Mouse (Mus musculus): ENCODE results near the gene Armc10. TPM values are rescaled to one million over a fixed set of nuclear protein-coding genes. Genes with fewer than 3 reads are reported as not detected.
"Not testable (repeated sequence)": the region's sequence is repeated elsewhere in the genome, so short reads cannot be mapped to it uniquely, and the experiment has no call there.

The Armc10 gene
- total RNA-seq, 2 experiments from 2014 or later = 50.8 to 52.8 TPM

DNA sequence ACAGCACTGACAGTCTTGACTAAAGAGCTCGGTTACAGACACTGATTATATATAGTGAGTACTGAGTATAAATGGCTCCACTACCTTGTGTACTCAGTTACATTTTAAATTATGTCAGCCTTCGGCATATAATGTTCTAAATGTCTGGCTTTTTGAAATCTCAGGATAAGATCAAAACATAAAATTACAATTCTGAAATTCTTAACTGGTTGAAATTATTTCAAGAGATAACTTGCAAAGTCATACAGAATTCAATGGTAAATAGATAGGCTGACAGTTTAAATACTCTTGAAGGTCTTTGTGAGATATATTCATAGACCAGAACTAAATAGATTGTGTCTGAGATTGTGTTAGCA is 56.4 kb downstream of the Armc10 start:
- ATAC-seq (replicated peaks; ENCODE audit: poor library complexity) = no peak

DNA sequence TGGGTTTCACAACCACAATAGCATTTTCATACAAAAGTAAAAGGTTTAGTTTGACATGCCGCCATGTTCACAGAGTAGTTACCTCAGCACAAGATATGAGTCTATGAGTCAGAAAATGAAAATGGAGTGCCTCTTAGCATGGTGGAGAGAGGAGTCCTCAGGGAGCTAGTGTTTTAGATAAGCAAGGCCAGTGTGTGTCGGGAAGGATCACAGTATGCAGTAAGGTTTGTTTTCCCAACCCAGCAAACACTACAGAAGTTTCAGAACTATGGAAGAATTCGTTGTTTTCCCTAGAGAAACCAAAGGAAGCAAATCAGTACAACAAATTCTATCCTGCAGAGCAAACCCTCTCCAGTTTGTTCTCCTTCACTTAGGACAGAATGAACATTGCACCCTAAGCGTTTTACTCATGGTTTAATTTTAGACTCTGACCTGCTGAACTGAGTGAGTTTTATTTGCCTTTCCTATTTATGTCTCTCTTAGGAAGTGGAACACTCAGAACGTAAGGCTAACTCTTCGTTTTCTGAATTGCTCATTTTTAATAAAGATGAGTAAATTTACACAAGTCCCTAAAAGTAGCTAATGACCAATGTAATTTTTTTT is 57.4 kb downstream of the Armc10 start:
- ATAC-seq (replicated peaks; ENCODE audit: poor library complexity) = no peak

DNA sequence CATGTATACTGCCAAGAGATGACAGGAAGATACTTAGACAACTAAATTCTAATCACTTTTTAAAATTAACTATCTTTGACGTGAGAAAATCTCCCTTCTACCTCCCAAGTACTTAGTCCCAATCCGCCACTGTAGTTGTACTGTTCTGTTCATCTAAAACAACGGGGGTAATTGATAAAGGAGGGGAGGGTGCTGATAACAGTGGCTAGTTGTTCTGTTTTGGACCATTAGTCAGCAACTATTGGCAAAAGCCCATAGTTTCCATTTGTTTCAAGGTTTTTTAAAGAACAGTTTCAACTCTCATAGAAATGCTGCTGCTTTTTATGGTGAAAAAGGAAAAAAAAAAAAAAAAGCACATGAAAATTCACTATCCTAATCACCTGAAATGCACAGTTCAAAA is 58.1 kb downstream of the Armc10 start:
- ATAC-seq (replicated peaks; ENCODE audit: poor library complexity) = no peak

DNA sequence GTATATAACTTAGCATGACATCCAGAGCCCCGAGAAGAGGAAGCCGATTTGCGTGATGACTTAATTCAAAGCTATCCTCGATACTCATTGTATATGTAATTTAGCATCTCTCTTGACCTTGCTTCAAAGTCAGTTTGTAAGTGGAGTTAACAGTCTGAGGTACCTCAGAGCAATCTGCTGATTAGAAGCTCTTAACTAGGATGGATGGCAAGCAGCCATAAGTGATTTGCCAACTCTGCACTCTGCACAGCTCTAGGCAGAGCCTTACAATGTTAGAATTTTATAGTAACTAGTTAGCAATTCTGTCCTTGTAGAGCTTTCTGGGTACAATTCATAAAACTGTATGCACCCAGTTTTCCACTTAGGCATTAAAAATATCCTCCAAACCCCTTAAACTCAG is 60.9 kb downstream of the Armc10 start:
- ATAC-seq (replicated peaks; ENCODE audit: poor library complexity) = no peak

- ATAC-seq (replicated peaks; ENCODE audit: poor library complexity) = not testable (repeated sequence)
Observed at GRCm38 (mm10) chr5:21708011-21708410, 62.4 kb downstream of the Armc10 start.

Other genes with a start within 250 kb of the Armc10 start
- not detected in 2 replicates for gene Ccdc146, start 221.1 kb upstream of the Armc10 start, total RNA-seq (2015)
- 0.51 and 0.83 TPM in 2 replicates for gene Ccdc146, start 221.1 kb upstream of the Armc10 start, total RNA-seq (2017)
- gene Fam185a, start 220.9 kb upstream of the Armc10 start, total RNA-seq (2015) = 9.1 and 14.7 TPM in 2 replicates
- 15.2 and 17.2 TPM in 2 replicates for gene Fam185a, start 220.9 kb upstream of the Armc10 start, total RNA-seq (2017)
- gene Lrrc17, start 102.3 kb upstream of the Armc10 start, total RNA-seq (2015) = not detected in 2 replicates
- gene Lrrc17, start 102.3 kb upstream of the Armc10 start, total RNA-seq (2017) = not detected in 2 replicates
- 0.12 and 0.44 TPM in 2 replicates for gene Fbxl13, start 179 bp upstream of the Armc10 start, total RNA-seq (2015)
- gene Fbxl13, start 179 bp upstream of the Armc10 start, total RNA-seq (2017) = not detected in 2 replicates
- 5.3 and 6.9 TPM in 2 replicates for gene Napepld, start 55.6 kb downstream of the Armc10 start, total RNA-seq (2015)
- gene Napepld, start 55.6 kb downstream of the Armc10 start, total RNA-seq (2017) = 3.5 and 3.8 TPM in 2 replicates
- 92.4 and 109 TPM in 2 replicates for gene Pmpcb, start 91.3 kb downstream of the Armc10 start, total RNA-seq (2015)
- gene Pmpcb, start 91.3 kb downstream of the Armc10 start, total RNA-seq (2017) = 96.1 and 115 TPM in 2 replicates
- 143 and 148 TPM in 2 replicates for gene Dnajc2, start 139.4 kb downstream of the Armc10 start, total RNA-seq (2015)
- gene Dnajc2, start 139.4 kb downstream of the Armc10 start, total RNA-seq (2017) = 185 and 221 TPM in 2 replicates
- 106 and 112 TPM in 2 replicates for gene Psmc2, start 139.5 kb downstream of the Armc10 start, total RNA-seq (2015)
- 102 and 105 TPM in 2 replicates for gene Psmc2, start 139.5 kb downstream of the Armc10 start, total RNA-seq (2017)
- not detected in 2 replicates for gene Slc26a5, start 219.8 kb downstream of the Armc10 start, total RNA-seq (2015)
- gene Slc26a5, start 219.8 kb downstream of the Armc10 start, total RNA-seq (2017) = not detected in 2 replicates